Mouse (Mus musculus): ENCODE data around the gene Parp11. TPM values are rescaled to one million over a fixed set of nuclear protein-coding genes. Genes with fewer than 3 reads are reported as not detected.
"Not testable (repeated sequence)": the region's sequence is repeated elsewhere in the genome, so short reads cannot be mapped to it uniquely, and the experiment has no call there.

The Parp11 gene
- polyA plus RNA-seq, 1 experiment from 2014 or later = 72.0 TPM

GRCm38 (mm10) chr6:127513776-127514175 is 67.1 kb downstream of the Parp11 start:
- WGBS = 83% methylated on average over 7 of the region's 12 CpGs
- not testable (repeated sequence) for ATAC-seq (ENCODE audit: low FRiP score, low read depth); H3K9ac ChIP-seq (replicated peaks); H3K27me3 ChIP-seq; H3K9me3 ChIP-seq; H3K36me3 ChIP-seq; H3K27ac ChIP-seq (replicated peaks); H3K4me1 ChIP-seq; H3K4me3 ChIP-seq; H3K4me2 ChIP-seq (replicated peaks)

GRCm38 (mm10) chr6:127521176-127521575 is 74.5 kb downstream of the Parp11 start:
- H3K27me3 ChIP-seq = no peaks in the 10 kb centered on the region
- H3K4me1 ChIP-seq = no peaks in the 10 kb centered on the region
- H3K4me2 ChIP-seq (replicated peaks) = no peak overlapping the region
- H3K27ac ChIP-seq (replicated peaks) = no peak overlapping the region
- no peaks in the 10 kb centered on the region for H3K9me3 ChIP-seq
- no peaks in the 10 kb centered on the region for H3K36me3 ChIP-seq
- WGBS = 81% methylated on average over 8 of the region's 8 CpGs
- ATAC-seq (ENCODE audit: low FRiP score, low read depth) = no peak
- no peak overlapping the region for H3K4me3 ChIP-seq
- no peak overlapping the region for H3K9ac ChIP-seq (replicated peaks)

DNA sequence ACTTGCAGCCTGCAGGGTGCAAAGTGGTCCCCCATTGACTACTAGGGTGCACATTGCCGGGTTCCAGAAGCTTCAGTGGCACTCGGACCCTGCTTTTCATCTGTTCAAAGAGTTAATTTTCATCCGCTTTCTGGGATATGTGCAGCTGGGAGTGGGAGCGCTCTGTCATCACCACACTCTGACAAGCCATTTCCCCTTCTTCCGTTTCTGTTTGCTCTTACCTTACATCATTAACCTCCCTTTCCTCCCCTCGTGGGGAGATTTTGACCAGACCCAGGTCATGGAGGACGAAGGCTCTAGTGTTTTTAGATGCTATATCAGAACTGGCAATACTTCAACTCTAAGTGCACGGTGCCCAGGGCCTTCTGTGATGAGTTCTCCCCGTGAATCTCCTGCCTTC is 75.7 kb downstream of the Parp11 start:
- H3K4me1 ChIP-seq = no peaks in the 10 kb centered on the region
- WGBS = 79% methylated on average over 9 of the region's 9 CpGs
- no peak overlapping the region for H3K27ac ChIP-seq (replicated peaks)
- no peaks in the 10 kb centered on the region for H3K9me3 ChIP-seq
- ATAC-seq (ENCODE audit: low FRiP score, low read depth) = no peak
- no peak overlapping the region for H3K4me2 ChIP-seq (replicated peaks)
- H3K36me3 ChIP-seq = no peaks in the 10 kb centered on the region
- no peak overlapping the region for H3K9ac ChIP-seq (replicated peaks)
- H3K4me3 ChIP-seq = no peak overlapping the region
- H3K27me3 ChIP-seq = no peaks in the 10 kb centered on the region

DNA sequence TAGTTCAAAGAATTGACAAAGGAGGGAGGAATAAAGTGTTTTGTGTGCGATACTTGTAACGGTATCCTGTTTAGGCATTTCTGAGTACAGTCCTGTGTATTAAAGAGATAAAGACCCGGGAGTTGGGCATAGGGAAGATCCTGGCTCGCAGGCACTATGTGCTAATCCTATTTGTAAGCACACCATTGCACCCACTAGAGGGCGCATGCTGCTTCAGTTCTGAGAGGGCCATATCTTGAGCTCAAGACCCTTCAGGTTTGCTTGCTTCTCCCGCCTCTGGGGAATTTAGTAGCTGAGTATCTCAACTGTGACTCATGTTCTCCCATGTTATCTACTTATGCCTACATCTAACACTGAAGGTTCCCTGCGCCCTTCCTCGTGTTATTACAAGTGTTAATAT is 77.8 kb downstream of the Parp11 start:
- H3K36me3 ChIP-seq = no peaks in the 10 kb centered on the region
- no peaks in the 10 kb centered on the region for H3K9me3 ChIP-seq
- H3K4me1 ChIP-seq = 0 out of 2 replicates have a peak, but pooled peaks cover 2% of the 10 kb centered on the region
- H3K4me3 ChIP-seq = no peak overlapping the region
- no peak for ATAC-seq (ENCODE audit: low FRiP score, low read depth)
- no peak overlapping the region for H3K27ac ChIP-seq (replicated peaks)
- H3K27me3 ChIP-seq = no peaks in the 10 kb centered on the region
- no peak overlapping the region for H3K4me2 ChIP-seq (replicated peaks)
- H3K9ac ChIP-seq (replicated peaks) = no peak overlapping the region
- WGBS = 33% methylated on average over 8 of the region's 8 CpGs

DNA sequence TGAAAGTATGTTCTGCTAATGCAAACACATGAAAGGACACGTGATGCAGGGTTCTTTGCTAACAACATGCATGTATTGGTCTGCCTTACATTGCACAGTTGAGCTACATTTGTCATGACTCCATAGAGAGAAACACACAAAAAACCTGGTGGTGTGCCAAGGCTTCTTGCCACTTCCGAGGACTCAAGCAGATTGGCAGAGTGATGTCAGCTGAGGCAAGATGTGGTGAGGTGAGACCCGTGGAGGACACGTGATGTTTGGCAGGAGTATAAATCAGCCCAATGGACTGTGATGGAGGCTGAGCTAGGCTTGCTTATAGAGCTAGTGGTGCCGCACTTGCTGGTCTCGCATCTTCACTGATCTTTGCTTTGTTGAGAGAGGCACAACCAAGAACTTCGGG is 82.0 kb downstream of the Parp11 start:
- Histone ChIP-seq H3K27ac (replicated peaks) (no peak overlapping the region), H3K4me1 (0 out of 2 replicates have a peak, but pooled peaks cover 4% of the 10 kb centered on the region), H3K9ac (replicated peaks) (no peak overlapping the region), H3K4me3 (no peak overlapping the region), H3K9me3 (no peaks in the 10 kb centered on the region), H3K27me3 (no peaks in the 10 kb centered on the region), H3K36me3 (no peaks in the 10 kb centered on the region), H3K4me2 (replicated peaks) (no peak overlapping the region)
- ATAC-seq (ENCODE audit: low FRiP score, low read depth) = no peak
- 86% methylated on average over 7 of the region's 7 CpGs for WGBS

GRCm38 (mm10) chr6:127529451-127529850 is 82.8 kb downstream of the Parp11 start:
- WGBS = 90% methylated on average over 2 of the region's 2 CpGs

DNA sequence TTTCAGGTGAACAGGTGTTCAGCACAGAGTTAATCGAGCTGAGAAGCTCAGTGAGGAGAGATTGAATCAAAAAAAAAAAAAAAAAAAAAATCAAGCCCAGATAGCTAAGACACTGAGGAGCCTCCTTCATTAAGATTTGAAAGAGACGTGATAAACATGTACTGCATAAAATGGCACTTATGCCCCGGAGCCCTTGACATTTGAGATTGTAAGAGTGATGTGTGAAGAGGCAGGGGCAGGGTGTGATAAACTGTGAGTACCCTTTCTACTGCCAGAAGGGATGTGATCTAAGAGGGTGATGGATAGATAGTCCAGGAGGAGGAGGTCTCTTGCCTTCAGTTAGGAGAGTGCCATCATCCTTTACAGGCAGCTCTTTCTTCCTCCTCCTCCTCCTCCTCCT is 83.6 kb downstream of the Parp11 start:
- no peaks in the 10 kb centered on the region for H3K27me3 ChIP-seq
- no peak for ATAC-seq (ENCODE audit: low FRiP score, low read depth)
- H3K9ac ChIP-seq (replicated peaks) = no peak overlapping the region
- no peak overlapping the region for H3K27ac ChIP-seq (replicated peaks)
- no peaks in the 10 kb centered on the region for H3K9me3 ChIP-seq
- 77% methylated on average over 3 of the region's 3 CpGs for WGBS
- 0 out of 2 replicates have a peak, but pooled peaks cover 4% of the 10 kb centered on the region for H3K4me1 ChIP-seq
- H3K36me3 ChIP-seq = no peaks in the 10 kb centered on the region
- no peak overlapping the region for H3K4me3 ChIP-seq
- no peak overlapping the region for H3K4me2 ChIP-seq (replicated peaks)

More at GRCm38 (mm10) chr6:127529451-127529850, 82.8 kb downstream of the Parp11 start:
- Histone ChIP-seq H3K4me1 (0 out of 2 replicates have a peak, but pooled peaks cover 4% of the 10 kb centered on the region), H3K27ac (replicated peaks) (no peak overlapping the region), H3K4me2 (replicated peaks) (no peak overlapping the region), H3K36me3 (no peaks in the 10 kb centered on the region), H3K9me3 (no peaks in the 10 kb centered on the region), H3K27me3 (no peaks in the 10 kb centered on the region), H3K4me3 (no peak overlapping the region), H3K9ac (replicated peaks) (no peak overlapping the region)
- no peak for ATAC-seq (ENCODE audit: low FRiP score, low read depth)

GRCm38 (mm10) chr6:127531412-127532205 is 85.0 kb downstream of the Parp11 start:
- WGBS = 45% methylated on average over 3 of the region's 3 CpGs
- H3K36me3 ChIP-seq = no peaks in the 10 kb centered on the region
- H3K27ac ChIP-seq (replicated peaks) = no peak overlapping the region
- ATAC-seq (ENCODE audit: low FRiP score, low read depth) = no peak
- H3K4me3 ChIP-seq = no peak overlapping the region
- no peaks in the 10 kb centered on the region for H3K9me3 ChIP-seq
- H3K27me3 ChIP-seq = no peaks in the 10 kb centered on the region
- H3K4me2 ChIP-seq (replicated peaks) = no peak overlapping the region
- H3K4me1 ChIP-seq = 0 out of 2 replicates have a peak, but pooled peaks cover 4% of the 10 kb centered on the region
- H3K9ac ChIP-seq (replicated peaks) = no peak overlapping the region

DNA sequence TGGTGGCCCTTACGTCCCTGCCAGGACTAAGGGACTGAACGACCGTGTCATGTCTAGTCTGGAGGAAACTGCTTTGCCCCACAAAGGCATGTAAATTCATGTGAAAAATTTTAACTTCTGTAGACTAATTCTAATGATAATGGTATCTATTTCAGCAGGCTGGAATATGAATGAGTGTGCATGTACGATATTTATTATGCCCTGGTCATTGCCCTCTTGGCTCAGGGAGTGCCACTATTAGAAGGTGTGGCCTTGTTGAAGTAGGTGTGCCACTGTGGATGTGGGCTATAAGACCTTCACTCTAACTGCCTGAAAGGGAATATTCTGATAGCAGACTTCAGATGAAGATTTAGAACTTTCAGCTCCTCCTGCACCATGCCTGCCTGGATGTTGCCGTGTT is 85.7 kb downstream of the Parp11 start:
- H3K4me1 ChIP-seq = 0 out of 2 replicates have a peak, but pooled peaks cover 4% of the 10 kb centered on the region
- H3K4me2 ChIP-seq (replicated peaks) = no peak overlapping the region
- no peaks in the 10 kb centered on the region for H3K36me3 ChIP-seq
- H3K27me3 ChIP-seq = no peaks in the 10 kb centered on the region
- no peak overlapping the region for H3K9ac ChIP-seq (replicated peaks)
- no peaks in the 10 kb centered on the region for H3K9me3 ChIP-seq
- ATAC-seq (ENCODE audit: low FRiP score, low read depth) = no peak
- H3K27ac ChIP-seq (replicated peaks) = no peak overlapping the region
- 89% methylated on average over 5 of the region's 5 CpGs for WGBS
- H3K4me3 ChIP-seq = no peak overlapping the region

- 0 out of 2 replicates have a peak, but pooled peaks cover 4% of the 10 kb centered on the region for H3K4me1 ChIP-seq
- no peak overlapping the region for H3K27ac ChIP-seq (replicated peaks)
- no peak overlapping the region for H3K4me3 ChIP-seq
- 86% methylated on average over 5 of the region's 5 CpGs for WGBS
- H3K9ac ChIP-seq (replicated peaks) = no peak overlapping the region
- H3K4me2 ChIP-seq (replicated peaks) = no peak overlapping the region
- no peaks in the 10 kb centered on the region for H3K36me3 ChIP-seq
- ATAC-seq (ENCODE audit: low FRiP score, low read depth) = no peak
- no peaks in the 10 kb centered on the region for H3K27me3 ChIP-seq
- H3K9me3 ChIP-seq = no peaks in the 10 kb centered on the region
Observed at GRCm38 (mm10) chr6:127533766-127534165, 87.1 kb downstream of the Parp11 start.

- no peaks in the 10 kb centered on the region for H3K9me3 ChIP-seq
- H3K9ac ChIP-seq (replicated peaks) = no peak overlapping the region
- 81% methylated on average over 7 of the region's 7 CpGs for WGBS
- H3K4me1 ChIP-seq = no peaks in the 10 kb centered on the region
- no peak for ATAC-seq (ENCODE audit: low FRiP score, low read depth)
- no peak overlapping the region for H3K27ac ChIP-seq (replicated peaks)
- no peak overlapping the region for H3K4me3 ChIP-seq
- no peak overlapping the region for H3K4me2 ChIP-seq (replicated peaks)
- 0 out of 2 replicates have a peak, but pooled peaks cover 5% of the 10 kb centered on the region for H3K27me3 ChIP-seq
- no peaks in the 10 kb centered on the region for H3K36me3 ChIP-seq
Observed at GRCm38 (mm10) chr6:127537035-127537434, 90.4 kb downstream of the Parp11 start.

- WGBS = 78% methylated on average over 2 of the region's 2 CpGs
- Histone ChIP-seq H3K36me3 (no peaks in the 10 kb centered on the region), H3K4me2 (replicated peaks) (no peak overlapping the region)
Observed at GRCm38 (mm10) chr6:127538118-127538517, 91.5 kb downstream of the Parp11 start.

More at GRCm38 (mm10) chr6:127538118-127538517, 91.5 kb downstream of the Parp11 start:
- ATAC-seq (ENCODE audit: low FRiP score, low read depth) = no peak
- Histone ChIP-seq H3K9ac (replicated peaks) (no peak overlapping the region), H3K27ac (replicated peaks) (no peak overlapping the region), H3K4me3 (no peak overlapping the region), H3K9me3 (no peaks in the 10 kb centered on the region), H3K4me1 (no peaks in the 10 kb centered on the region; the same call in 1 of the 2 replicates), H3K27me3 (0 out of 2 replicates have a peak, but pooled peaks cover 14% of the 10 kb centered on the region)
